Mouse (Mus musculus) frontal cortex, postnatal 14 days (tissue): ENCODE results near the gene Kat6b.

Experiments
- DNase-seq, 2 experiments: peaks; one replicate each; pipeline ENCODE4 v3.0.0; 2022; ENCODE audit warnings: low spot score in 2 of 2

Kat6b gene

DNA sequence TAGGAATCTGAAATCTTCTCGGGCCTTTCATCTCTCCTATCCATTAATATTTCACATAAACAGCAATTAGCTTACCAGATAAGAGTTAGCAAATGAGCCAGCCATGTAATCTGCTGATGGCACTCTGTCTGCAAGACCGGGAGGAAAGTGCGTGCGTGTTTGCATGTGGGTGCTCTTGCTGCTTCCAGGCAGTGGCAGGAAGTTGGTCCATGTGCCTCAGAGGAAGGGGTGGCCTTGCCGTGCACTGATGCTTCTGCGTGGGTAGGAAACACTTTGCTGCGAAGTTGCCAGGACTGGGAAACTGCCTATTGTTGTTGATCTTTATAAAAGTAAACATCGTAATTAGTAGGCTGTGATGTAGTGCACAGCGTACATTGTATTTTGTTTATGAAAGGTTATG lies 42.0 kb downstream of the Kat6b start:
- DNase-seq, result no peak

DNA sequence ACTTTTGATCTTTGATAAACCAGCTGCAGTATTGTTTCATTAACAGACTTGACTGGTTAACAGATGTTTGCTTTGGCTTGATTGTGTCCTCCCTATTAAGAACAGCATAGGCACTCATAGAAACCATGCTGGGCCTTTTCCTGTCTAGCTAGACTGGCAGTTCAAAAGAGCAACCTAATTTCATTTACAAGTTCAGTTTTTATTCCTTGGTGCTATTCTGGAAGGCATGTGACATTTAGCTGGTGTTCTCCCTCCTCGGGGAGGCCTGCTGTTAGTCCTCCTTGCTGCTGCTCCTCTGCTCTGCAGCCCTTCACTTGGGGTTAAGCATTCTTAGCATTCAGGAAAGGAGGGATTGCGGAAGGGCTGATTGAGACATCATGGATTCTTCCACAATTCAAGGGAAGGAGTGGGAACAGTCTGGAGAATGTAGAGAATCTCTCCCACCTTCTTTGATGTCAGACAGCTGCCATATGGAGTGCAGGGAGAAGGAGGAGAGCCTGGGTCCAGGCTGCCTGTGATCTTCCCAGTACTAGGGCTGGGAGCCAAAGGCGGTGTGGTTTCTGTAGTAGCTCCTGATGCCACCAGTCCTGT lies 42.7 kb downstream of the Kat6b start:
- DNase-seq, result peak in 1 of 2 experiments; percentile 29

- no peak for DNase-seq
Observed at GRCm38 (mm10) chr14:21525674-21526073, 44.4 kb downstream of the Kat6b start.

DNA sequence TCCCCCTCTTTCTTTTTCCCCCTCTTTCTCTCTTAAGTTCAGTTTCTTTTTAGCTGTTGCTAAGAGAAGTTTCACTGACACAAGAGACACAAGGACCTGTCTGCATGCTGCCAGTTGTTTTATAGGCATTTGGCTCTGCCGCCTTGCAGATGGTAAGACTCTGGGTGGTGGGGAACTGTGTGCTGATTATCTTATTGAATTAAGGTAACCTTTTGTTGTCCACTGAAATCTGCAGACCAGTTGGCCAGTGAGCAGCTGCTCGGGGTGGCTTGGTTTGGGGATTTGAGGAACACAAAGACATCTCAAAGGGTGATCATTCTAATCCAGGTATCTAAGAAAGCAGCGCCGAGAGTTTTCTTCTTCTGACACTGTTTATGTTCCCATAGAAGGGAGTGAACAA lies 52.3 kb downstream of the Kat6b start:
- DNase-seq, result no peak

GRCm38 (mm10) chr14:21534066-21534465 lies 52.8 kb downstream of the Kat6b start:
- no peak for DNase-seq

GRCm38 (mm10) chr14:21534542-21535272 lies 53.5 kb downstream of the Kat6b start:
- no peak for DNase-seq

DNA sequence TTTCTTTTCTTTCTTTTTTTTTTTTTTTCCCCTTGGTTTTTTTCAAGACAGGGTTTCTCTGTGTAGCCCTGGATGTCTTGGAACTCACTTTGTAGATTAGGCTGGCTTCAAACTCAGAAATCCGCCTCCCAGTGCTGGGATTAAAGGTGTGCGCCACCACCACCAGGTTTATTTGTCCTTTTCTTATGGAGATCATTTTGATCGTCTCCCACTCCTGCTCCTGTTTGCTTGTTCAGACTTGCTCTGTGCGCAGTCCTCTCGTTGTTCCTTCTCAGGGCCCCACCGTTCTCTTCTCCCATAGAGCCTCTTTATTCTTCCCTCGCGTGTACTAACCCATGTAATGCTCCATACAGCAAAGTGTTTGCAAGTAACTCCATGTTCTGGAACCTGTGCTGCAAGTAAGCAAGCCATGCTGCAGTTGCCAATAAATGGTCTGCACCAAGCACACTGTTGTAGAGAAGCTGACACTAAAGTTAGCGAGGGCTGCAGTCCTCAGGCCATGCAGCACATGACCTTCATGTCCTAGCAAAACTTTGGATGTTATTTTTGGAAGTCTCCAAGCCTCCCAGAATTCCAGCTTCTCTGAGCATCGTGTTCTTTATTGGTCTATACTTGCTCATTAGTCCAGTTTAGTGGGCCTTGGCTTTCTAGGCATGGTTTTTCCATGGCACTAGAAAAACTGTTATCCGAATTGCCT lies 55.4 kb downstream of the Kat6b start:
- DNase-seq, result no peak

GRCm38 (mm10) chr14:21537838-21538237 lies 56.6 kb downstream of the Kat6b start:
- DNase-seq, result no peak

GRCm38 (mm10) chr14:21539731-21540130 lies 58.5 kb downstream of the Kat6b start:
- no peak for DNase-seq

DNA sequence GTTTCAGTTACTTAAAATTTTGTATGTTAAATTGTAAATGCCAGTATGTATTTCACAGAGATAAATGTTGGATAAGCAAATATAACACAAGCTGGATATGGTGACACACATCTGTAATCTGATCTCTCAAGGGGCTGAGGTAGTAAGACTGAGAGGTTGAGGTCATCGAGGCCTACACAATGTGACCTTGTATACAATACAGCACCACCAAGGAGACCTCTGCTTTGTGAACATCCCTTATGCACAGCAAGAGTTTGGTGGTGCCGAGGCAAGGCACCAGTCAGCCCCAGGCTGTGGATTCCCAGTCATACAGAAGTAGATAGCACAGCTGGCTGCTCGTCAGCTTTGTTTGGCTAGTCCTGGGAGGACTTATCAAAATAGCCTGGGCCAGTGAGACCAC lies 59.1 kb downstream of the Kat6b start:
- no peak for DNase-seq

GRCm38 (mm10) chr14:21545529-21545928 lies 64.3 kb downstream of the Kat6b start:
- no peak for DNase-seq

- no peak for DNase-seq
Observed at GRCm38 (mm10) chr14:21546351-21546750, 65.1 kb downstream of the Kat6b start.

DNA sequence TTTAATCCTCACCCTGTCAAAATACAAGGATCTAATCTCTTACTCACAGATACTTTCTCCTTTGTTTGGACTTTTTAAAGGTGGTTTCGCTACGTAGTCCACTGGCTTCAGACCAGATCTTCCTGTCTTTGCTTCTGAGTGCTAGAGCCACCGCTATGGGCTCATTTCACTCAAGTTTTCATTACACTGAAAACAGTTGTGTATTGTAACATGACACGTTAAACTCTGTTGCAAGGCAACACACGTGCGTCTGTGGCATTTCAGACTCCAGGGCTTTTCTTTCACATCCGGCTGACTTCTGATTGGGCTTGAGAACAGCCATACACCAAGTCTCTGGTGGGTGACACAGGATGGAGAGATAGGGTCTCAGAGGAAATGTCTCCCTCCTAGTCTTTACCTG lies 66.1 kb downstream of the Kat6b start:
- DNase-seq, result no peak

DNA sequence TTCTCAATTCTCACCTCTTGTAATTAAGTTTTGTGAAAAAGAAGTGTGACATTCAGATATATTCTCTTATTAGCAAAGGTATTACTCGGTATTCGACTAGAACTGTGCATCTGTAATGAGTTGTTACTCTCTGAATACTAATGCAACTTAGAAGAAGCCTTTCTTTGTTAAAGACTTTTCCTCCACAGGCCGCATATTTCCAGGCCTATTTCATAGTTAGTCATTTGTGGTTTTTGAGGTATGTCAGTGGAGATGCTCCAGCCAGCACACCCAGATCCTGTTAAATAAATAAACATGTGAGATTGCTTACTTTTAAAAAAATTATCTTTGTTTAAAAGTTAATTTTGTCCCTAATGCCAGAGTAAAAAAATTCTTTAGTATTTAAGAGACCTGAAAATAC lies 66.7 kb downstream of the Kat6b start:
- no peak for DNase-seq

DNA sequence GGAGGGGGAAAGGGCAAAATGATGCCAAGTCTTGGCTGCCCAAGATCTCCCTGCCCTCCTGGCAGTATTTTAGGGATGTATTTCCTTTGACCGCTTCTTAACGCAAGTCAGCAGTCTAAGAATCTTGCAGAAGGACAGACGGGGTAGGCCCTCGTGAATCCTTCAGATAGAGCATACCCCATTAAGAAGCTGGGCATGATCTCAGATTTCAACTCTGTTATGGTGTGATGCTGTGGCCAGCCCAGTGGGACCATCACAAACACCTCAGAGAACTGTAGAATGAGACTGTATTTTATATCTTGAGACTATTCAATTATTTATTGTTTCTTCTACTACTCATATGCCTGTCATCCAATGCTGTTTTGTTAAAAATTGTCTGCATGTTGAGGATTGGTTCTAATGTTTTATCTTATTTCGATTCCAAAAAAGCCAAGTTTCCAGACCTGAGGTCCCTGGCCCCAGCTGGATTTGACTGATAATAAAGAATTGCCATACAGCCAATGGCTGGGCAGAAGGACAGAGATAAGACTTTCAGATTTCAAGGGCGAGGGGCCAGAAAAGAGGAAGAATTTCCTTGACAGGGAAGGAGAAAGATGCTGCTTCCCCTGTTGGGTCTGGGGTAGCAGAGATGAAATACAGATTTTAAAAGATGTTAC lies 67.8 kb downstream of the Kat6b start:
- no peak for DNase-seq

DNA sequence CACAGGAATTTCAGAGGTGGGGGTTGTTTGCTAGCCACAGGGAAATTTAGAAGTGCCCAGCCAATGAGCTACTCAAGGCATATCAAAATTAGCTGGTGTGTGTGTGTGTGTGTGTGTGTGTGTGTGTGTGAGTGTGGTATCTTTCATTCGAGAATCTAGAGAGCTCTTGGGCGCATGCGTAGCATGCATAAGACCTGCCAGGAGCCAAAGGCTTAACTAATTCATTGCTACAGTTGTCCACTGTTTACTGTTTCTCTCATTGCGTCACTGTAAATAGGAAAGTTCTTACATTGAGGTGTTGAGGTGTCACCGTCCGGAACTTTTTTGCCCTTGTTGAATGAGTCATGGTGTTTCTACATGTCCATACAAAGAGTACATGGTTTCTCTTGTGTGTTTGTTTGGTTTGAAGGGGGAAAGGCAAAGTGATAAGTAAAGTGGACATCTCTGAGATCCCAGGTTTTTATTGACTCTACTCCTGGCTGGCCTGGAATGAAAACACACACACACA lies 68.4 kb downstream of the Kat6b start:
- DNase-seq, result no peak

GRCm38 (mm10) chr14:21550576-21550975 lies 69.3 kb downstream of the Kat6b start:
- no peak for DNase-seq

DNA sequence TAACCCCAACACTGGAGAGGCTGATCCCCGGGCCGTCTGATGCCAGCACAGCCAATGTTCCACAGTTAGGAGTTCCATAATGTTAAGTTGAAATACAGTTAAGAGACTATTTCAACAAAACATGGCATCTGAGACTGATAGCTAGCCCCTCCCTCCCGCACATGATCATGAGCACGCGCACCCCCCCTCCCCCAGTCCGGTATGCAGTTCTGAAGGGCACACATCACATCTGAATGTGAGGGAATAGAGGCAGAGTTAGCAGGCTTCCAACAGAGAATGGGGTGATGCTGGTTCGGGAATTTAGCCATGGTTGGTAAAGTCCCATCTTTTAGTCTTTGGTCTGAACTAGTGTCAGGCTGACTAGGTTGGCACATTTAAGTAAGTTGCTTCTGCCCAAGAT lies 70.4 kb downstream of the Kat6b start:
- DNase-seq, result no peak

DNA sequence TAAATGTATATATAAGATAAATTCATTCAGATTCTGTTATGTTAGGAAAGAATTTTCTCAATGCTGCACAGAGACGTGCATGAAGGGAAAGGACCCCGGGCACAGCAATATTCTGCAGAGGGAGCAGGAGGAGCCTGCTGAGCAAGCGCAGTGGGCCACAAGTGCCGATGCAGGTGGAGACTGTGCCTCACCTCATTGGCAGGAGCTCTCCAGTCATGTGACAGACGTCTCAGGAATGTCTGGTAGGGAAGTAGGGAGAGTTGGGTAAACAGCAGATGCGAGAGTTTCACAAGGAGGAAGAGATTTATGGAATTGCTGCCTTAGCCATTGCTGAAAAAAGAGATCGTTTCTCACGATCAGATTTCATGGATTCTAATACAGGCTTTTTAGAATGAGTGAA lies 71.7 kb downstream of the Kat6b start:
- no peak for DNase-seq

- DNase-seq, result no peak
Observed at GRCm38 (mm10) chr14:21554046-21554445, 72.8 kb downstream of the Kat6b start.

DNA sequence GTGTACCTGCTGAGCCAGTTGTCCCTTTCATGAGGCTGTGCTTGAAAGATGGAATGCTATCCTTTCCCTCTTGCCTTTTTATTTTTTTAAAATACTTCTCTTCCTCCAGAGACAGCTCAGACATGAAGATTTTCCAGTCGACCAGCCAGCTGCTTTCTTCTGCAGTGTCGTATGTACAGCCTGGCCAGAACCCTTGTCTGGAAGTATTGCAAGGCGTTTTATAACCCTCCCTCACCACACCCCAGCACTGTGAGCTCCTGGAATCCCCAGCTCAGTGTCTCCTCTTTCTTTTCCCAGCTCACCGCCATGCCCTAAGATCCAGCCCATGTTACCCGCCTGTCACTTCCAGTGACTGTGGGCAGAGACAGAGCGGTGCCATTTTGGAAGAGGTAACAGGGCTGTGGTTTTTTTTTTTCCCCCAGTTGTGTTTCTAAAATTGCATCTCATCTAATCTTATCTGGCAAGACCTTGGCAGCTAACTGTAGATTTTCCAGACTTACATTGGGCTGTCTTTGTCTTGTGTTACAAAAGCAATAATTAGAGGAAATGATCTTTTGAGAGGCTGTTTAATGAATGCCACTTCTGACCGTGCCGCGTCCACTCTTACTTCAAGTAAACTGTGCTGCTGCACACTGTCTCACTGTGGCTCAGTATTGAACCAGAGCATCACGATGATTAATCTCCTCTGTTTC lies 77.4 kb downstream of the Kat6b start:
- no peak for DNase-seq

GRCm38 (mm10) chr14:21559447-21559846 lies 78.2 kb downstream of the Kat6b start:
- DNase-seq, result no peak
